In the genomic region with DNA sequence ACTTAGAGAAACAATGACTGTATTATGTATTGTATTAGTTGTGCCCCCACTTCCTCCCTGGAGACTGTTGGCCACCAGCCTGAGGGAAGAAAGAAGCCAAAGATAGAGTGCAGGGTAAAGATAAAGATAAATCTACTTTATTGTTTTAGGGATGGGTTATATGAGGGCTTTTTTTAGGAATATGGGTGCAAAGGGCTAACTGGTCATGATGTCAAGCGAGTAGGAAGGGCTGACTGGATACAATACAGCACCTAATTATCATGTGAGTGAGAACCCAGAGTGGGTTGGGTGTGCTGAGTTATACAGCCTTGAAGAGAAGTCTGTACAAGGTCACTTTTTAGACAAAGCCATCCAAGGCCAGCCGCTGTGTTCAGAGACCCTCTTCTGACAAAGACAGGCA, we compare ENCODE assay signal across 26 mouse cellular contexts.
DNase-seq lines count a peak whose midpoint lies in the region; ATAC-seq and TF ChIP-seq lines count a peak whose summit lies in the region.
"Had no signal": no experiment of that assay in that cellular context is flagged by ENCODE, and none has a peak within 500 bp of the region (broad histone marks: within the 10 kb centered on the region; RNA-seq: fewer than 3 reads in every experiment).

No protein-coding gene starts in this region.

- 80% methylated on average over 2 of the region's 2 CpGs for WGBS in lung, postnatal 0 days
- WGBS in intestine, embryonic 16.5 days: 83% methylated on average over 2 of the region's 2 CpGs
- 25% methylated on average over 2 of the region's 2 CpGs for WGBS in large intestine, adult 2 months
- WGBS in heart, embryonic 11.5 days (ENCODE audit: insufficient replicate concordance): 77% methylated on average over 2 of the region's 2 CpGs

- no peak overlapping the region for H3K4me2 ChIP-seq in lung, postnatal 0 days (replicated peaks; ENCODE audit: low read depth, low read length)
- H3K4me2 ChIP-seq in intestine, embryonic 16.5 days (ENCODE audit: low read depth, low read length): no peak overlapping the region
- H3K4me2 ChIP-seq in heart, embryonic 11.5 days: no peak overlapping the region
- H3K4me2 ChIP-seq: embryonic facial prominence, embryonic 13.5 days; embryonic facial prominence, embryonic 15.5 days; forebrain, embryonic 12.5 days had no signal

- ATAC-seq in lung, postnatal 0 days: no peak
- ATAC-seq in intestine, embryonic 16.5 days: 0 out of 2 replicates have a peak, but pooled peaks have one; percentile 23
- no peak for ATAC-seq in inflammation-experienced regulatory T-cells, adult 6 months
- no peak for ATAC-seq in heart, embryonic 11.5 days (replicated peaks; ENCODE audit: insufficient number of reproducible peaks, low FRiP score, low TSS enrichment)
- ATAC-seq: CD4-positive, CD25-positive, alpha-beta regulatory T cell, adult 4 months; forebrain, embryonic 14.5 days; forebrain, embryonic 16.5 days had no signal

- H3K36me3 ChIP-seq in lung, postnatal 0 days (ENCODE audit: insufficient read depth, low read length): no peaks in the 10 kb centered on the region
- no peaks in the 10 kb centered on the region for H3K36me3 ChIP-seq in intestine, embryonic 16.5 days (ENCODE audit: control insufficient read depth, insufficient read depth, low read length)
- H3K36me3 ChIP-seq in heart, embryonic 11.5 days (ENCODE audit: control insufficient read depth, insufficient read depth, low read length): no peaks in the 10 kb centered on the region
- H3K36me3 ChIP-seq: embryonic facial prominence, embryonic 13.5 days; embryonic facial prominence, embryonic 15.5 days; forebrain, embryonic 10.5 days; forebrain, embryonic 12.5 days had no signal

- H3K27me3 ChIP-seq in lung, postnatal 0 days (replicated peaks; ENCODE audit: insufficient read depth, low read length): no peaks in the 10 kb centered on the region
- H3K27me3 ChIP-seq in intestine, embryonic 16.5 days (replicated peaks; ENCODE audit: control insufficient read depth, insufficient read depth, low read length): no peaks in the 10 kb centered on the region
- no peaks in the 10 kb centered on the region for H3K27me3 ChIP-seq in heart, embryonic 11.5 days (ENCODE audit: control insufficient read depth, insufficient read depth, low read length)
- H3K27me3 ChIP-seq: CH12.LX; embryonic facial prominence, embryonic 13.5 days; embryonic facial prominence, embryonic 15.5 days; forebrain, embryonic 12.5 days had no signal

- H3K4me1 ChIP-seq in lung, postnatal 0 days (ENCODE audit: insufficient read depth, low read depth, low read length): no peaks in the 10 kb centered on the region
- H3K4me1 ChIP-seq in intestine, embryonic 16.5 days (ENCODE audit: control insufficient read depth, insufficient read depth, low read length): no peaks in the 10 kb centered on the region
- H3K4me1 ChIP-seq in heart, embryonic 11.5 days (ENCODE audit: control insufficient read depth, insufficient read depth, low read length): no peaks in the 10 kb centered on the region
- H3K4me1 ChIP-seq: embryonic facial prominence, embryonic 13.5 days; embryonic facial prominence, embryonic 15.5 days; forebrain, embryonic 12.5 days had no signal

- no peak overlapping the region for H3K4me3 ChIP-seq in lung, postnatal 0 days (ENCODE audit: low read depth, low read length)
- no peak overlapping the region for H3K4me3 ChIP-seq in intestine, embryonic 16.5 days (ENCODE audit: low read length)
- no peak overlapping the region for H3K4me3 ChIP-seq in heart, embryonic 11.5 days (ENCODE audit: low read depth, low read length)
- H3K4me3 ChIP-seq: embryonic facial prominence, embryonic 13.5 days; embryonic facial prominence, embryonic 15.5 days; erythroblast, embryonic 14.5 days; forebrain, embryonic 10.5 days; forebrain, embryonic 12.5 days had no signal

- peak; percentile 12 for DNase-seq in lung, postnatal 10 days
- DNase-seq in lung, postnatal 0 days (ENCODE audit: low spot score): no peak
- DNase-seq in ES-CJ7 (ENCODE audit: low read depth, low spot score): peak; percentile 6
- peak; percentile 33 for DNase-seq in large intestine, adult 2 months (ENCODE audit: low read depth, low spot score)
- DNase-seq: adrenal gland, adult 2 months; adrenal gland, postnatal 10 days; adrenal gland, postnatal 25 days; B cell, adult 2 months; cerebellum, adult 11 months; cerebellum, adult 18-20 months; cerebellum, adult 8-10 months; cerebellum, postnatal 14 days; cerebellum, postnatal 36 days; embryo, embryonic 11 days had no signal

- no peak overlapping the region for H3K9ac ChIP-seq in lung, postnatal 0 days (replicated peaks; ENCODE audit: low read depth)
- no peak overlapping the region for H3K9ac ChIP-seq in intestine, embryonic 16.5 days (ENCODE audit: low read depth, low read length)
- H3K9ac ChIP-seq in heart, embryonic 11.5 days (ENCODE audit: low read depth, low read length): no peak overlapping the region
- H3K9ac ChIP-seq: embryonic facial prominence, embryonic 13.5 days; embryonic facial prominence, embryonic 15.5 days; forebrain, embryonic 12.5 days had no signal

- no peak for TF ChIP-seq CTCF in lung, postnatal 0 days (IDR thresholded peaks at IDR 0.05)

- H3K27ac ChIP-seq in lung, postnatal 0 days (ENCODE audit: low read length): no peak overlapping the region
- no peak overlapping the region for H3K27ac ChIP-seq in intestine, embryonic 16.5 days (ENCODE audit: low read length)
- no peak overlapping the region for H3K27ac ChIP-seq in heart, embryonic 11.5 days (ENCODE audit: low read depth, low read length)
- H3K27ac ChIP-seq: embryonic facial prominence, embryonic 13.5 days; embryonic facial prominence, embryonic 15.5 days; forebrain, embryonic 10.5 days; forebrain, embryonic 12.5 days had no signal

- H3K9me3 ChIP-seq in lung, postnatal 0 days (ENCODE audit: low read length): no peaks in the 10 kb centered on the region
- no peaks in the 10 kb centered on the region for H3K9me3 ChIP-seq in intestine, embryonic 16.5 days (ENCODE audit: control insufficient read depth, low read length)
- H3K9me3 ChIP-seq in heart, embryonic 11.5 days (replicated peaks; ENCODE audit: control insufficient read depth, low read length): no peaks in the 10 kb centered on the region
- H3K9me3 ChIP-seq: embryonic facial prominence, embryonic 13.5 days; embryonic facial prominence, embryonic 15.5 days; forebrain, embryonic 10.5 days; forebrain, embryonic 12.5 days had no signal

- no peak for TF ChIP-seq EP300 in lung, postnatal 0 days (IDR thresholded peaks at IDR 0.05)
